Mouse (Mus musculus): ENCODE results near the gene Grpel1.

DNA sequence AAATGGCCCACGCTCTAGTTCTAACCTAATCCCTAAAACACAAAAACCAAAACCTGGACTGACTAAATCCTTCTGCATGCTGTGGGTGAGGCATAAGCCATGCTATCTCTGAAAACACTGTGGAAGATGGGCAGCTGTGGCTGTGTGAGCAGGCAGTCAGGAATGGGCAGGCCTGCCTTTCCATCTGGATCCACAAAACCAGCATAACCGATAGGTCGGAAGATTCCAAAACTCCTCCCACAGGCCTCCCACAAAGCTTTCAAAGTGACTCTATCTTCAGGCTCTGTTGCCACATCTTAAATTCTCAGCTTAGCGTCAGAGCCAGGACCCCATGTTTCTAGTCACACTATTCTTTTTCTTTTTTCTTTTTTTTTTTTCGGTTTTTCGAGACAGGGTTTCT is 29.1 kb downstream of the Grpel1 start:
- TF ChIP-seq POLR2A (IDR thresholded peaks at IDR 0.05; ENCODE audit: insufficient read depth, low read depth, low read length) = no peak
- no peak for TF ChIP-seq CTCF (IDR thresholded peaks at IDR 0.05)
- TF ChIP-seq EP300 (IDR thresholded peaks at IDR 0.05; ENCODE audit: insufficient read depth, low read depth, low read length) = no peak
